Mouse (Mus musculus): ENCODE data around the gene Rims3.

The Rims3 gene

DNA sequence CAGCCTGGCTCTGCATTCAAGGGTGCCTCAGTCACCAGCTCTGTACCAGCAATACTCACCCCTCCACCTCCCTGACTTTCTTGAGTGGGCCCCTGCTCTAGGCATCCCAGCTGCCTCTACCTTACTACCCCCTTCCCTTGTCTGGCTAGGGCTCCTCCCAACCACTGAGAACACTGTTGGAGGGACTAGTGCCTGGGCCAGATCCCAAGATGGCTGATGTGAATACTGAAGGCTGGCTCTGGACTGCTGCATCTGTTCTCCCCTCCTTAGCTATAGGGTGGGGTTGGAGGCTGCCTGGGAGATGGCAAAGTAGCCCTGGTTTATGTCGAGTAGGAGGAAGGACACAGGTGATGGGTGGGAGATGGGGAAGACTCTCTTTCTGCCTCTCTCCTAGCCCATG, 37.9 kb downstream of the Rims3 start:
- DNase-seq (ENCODE audit: low read depth, low spot score) = no peak

DNA sequence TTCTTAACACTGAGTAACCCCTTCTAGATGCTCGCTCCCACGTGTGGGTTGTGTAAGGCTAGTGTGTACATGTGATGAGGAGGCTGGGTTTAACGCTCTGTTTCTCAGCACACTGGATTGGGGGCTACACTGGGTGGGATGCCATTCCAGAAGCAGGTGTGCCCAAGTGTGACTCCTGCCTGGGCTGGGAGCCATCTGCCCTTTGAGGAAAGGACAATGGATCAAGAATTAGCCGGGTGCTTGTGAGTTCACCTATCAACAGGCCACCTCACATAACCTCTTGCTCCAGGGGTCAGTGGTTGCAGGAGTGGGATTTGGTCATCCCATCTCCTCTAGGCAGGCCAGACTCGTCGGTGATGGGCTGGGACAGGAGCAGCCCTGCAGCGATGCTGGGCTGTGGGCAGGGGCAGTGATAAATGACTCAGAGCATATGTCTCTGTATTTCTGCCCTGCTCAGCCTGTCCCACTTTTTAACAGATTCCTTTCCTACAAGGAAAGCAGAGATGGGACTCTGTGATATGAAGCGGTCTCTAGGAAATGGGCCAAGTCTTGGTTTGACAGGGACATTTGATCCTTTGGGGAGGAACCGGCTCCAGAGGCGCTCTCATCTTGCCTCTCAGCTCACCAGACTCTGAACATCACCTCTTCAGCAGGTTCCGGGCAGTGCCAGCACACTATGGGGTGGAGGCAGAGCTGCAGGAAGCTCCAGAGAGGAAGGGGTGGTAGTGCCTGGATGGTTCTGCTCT, 39.2 kb downstream of the Rims3 start:
- no peak for DNase-seq (ENCODE audit: low read depth, low spot score)

- DNase-seq (ENCODE audit: low read depth, low spot score) = no peak
Measured at GRCm38 (mm10) chr4:120894584-120894983, 40.0 kb downstream of the Rims3 start.

DNA sequence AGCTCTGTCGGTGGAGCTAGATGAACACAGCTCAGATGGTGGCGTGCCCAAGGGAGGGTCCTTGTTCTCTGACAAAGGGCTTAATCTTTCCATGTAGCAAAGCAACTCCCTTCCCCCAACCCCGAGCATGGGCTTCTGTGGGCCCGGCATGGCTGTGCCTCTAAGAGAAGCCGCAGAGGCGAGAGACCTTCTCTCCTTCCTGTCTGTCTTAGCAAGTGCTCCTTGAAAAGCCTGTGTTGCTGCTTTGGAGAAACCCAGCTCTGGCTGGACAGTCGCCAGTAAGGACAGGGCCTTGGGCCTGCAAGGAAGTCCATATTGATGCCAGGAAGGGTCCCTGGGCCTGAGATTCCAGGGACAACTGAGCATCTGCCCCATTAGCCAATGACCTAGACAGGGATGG, 40.6 kb downstream of the Rims3 start:
- no peak for DNase-seq (ENCODE audit: low read depth, low spot score)

- no peak for DNase-seq (ENCODE audit: low read depth, low spot score)
Measured at GRCm38 (mm10) chr4:120895810-120896584, 41.4 kb downstream of the Rims3 start.

DNA sequence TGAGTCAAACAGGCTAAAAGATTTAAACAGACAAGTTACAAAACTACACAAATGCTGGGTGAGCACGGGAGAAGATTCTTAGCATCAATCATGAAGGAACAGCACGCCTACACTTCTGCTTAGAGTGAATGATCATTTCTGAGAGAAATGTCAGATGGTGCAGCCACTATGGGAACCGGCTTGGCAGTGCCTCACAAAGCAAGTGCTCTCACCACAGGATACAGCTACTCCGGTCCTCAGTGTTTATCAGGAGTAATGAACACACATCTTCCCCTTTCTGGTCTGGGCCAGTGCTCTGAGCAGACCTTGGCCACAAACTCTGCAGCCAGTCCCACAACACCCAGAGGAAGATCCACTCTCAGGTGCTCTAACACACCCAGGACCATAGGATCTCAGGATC, 49.9 kb downstream of the Rims3 start:
- DNase-seq (ENCODE audit: low read depth, low spot score) = no peak

GRCm38 (mm10) chr4:120905644-120906043, 51.0 kb downstream of the Rims3 start:
- no peak for DNase-seq (ENCODE audit: low read depth, low spot score)

GRCm38 (mm10) chr4:120909558-120910150, 55.0 kb downstream of the Rims3 start:
- peak; percentile 85 for DNase-seq (ENCODE audit: low read depth, low spot score)

DNA sequence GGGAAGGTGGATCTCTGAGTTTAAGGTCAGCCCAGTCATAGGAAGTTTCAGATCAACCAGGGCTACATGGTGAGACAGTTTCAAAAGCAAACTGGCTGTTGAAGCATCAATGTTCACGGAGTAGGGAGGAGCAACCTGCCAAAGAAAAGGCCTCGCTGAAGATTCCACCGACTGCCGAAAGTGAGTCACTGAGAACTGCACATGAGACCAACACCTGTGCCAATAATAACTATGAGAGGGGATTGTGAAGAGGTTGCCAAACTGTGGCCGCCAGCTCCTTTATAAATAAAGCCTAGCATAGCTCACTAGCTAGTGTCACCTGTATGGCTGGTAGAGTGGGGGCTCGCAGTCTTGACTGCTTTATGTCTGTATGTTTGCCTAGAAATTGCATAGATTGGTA, 56.5 kb downstream of the Rims3 start:
- no peak for DNase-seq (ENCODE audit: low read depth, low spot score)

DNA sequence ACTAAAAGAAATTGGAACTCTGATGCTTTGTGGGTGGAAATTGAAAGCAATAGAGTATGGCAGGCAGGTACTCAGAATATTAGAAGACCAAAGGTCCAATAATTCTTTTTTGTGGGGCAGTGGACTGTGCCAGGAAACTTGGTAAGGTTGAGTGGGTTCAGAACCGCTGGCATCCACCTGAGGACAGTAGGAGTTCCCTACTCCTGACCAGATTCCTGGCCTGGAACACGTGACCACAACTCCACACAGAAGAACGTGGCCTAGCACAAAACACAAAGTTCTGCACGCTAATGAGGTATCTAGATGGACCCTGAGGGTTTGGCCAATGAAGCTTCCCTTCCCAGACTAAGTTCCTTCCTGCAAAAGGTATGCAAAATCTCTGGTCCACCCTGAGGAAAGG, 58.2 kb downstream of the Rims3 start:
- no peak for DNase-seq (ENCODE audit: low read depth, low spot score)

- no peak for DNase-seq (ENCODE audit: low read depth, low spot score)
Measured at GRCm38 (mm10) chr4:120913443-120913842, 58.8 kb downstream of the Rims3 start.

DNA sequence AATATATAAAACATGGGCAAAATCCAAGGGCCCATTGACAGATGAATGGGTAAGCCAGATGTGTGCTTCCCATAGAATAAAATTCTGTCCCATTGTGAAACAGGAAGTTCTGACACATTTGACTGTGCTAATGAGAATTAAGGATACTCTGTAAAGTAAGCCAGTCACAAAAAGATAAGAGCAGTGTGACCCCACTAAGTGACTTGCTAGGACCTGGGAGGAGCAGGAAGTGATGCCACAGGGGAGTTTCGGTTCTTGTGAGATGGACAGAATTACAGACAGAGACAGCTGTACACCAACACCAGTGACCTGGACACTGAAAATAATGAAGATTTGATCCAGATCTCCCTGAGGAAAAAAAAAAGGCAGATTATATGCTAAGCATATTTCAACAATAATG, 59.2 kb downstream of the Rims3 start:
- no peak for DNase-seq (ENCODE audit: low read depth, low spot score)

DNA sequence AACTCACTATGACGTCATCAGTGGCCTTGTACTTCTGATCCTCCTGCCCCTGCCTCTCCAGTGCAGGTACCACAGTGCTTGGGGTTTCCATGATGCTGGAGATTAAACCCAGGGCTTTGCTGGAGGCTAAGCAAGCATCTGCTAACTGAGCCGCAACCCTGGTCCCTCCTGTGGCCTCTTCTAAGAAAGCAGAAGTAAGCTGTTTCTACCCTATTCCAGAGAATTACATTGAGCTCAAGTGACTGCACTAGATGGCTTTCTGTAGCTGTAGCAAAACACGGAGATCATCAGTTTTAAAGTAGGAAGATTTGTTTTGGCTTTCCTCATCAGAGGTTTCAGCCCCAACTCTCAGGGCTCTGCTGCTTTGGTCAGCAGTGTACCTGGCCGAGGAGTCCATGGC, 59.9 kb downstream of the Rims3 start:
- DNase-seq (ENCODE audit: low read depth, low spot score) = no peak

GRCm38 (mm10) chr4:120921461-120921860, 66.8 kb downstream of the Rims3 start:
- no peak for DNase-seq (ENCODE audit: low read depth, low spot score)

DNA sequence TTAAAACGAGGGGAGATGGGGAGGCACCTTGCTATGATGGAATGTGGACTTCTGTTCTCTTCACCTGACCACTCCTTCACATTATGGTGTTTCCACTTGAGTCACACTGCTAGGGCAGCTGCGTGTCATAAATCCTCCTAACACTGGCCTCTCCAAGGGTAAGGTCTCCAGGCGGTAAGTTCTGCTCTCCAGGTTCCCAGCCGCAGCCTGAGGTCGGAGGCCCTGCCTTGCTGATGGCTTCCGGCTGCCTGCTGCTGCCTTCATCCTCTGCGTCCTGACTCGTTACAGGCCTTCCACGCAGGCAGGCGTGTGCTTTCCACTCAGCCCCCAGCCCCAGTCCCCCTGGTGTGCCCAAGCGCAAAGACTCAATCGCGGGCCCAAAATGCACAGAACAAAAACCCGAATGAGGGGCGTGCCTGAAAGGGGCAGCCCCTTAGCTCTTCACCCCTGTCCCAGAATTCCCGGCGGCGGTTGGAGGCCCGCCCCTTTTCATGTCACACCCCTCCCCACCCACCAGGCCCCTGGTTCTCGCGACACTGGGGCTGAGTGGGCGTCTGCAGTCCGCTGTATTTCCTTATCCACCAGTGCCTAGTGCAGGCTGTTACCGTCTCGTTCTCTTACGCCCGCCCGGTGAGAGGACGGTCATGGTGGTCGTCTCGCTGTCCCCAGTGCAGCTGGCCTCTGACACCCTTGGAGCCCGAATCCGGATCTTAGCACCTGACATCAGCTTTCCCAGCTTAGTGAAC, 70.1 kb downstream of the Rims3 start, which contains the start of gene Exo5:
Gene Exo5 (minus strand): TSS at position 464 of the 746 bp plus-strand sequence.
- DNase-seq (ENCODE audit: low read depth, low spot score) = peak; percentile 97

GRCm38 (mm10) chr4:120925386-120925785, 70.8 kb downstream of the Rims3 start:
- no peak for DNase-seq (ENCODE audit: low read depth, low spot score)

DNA sequence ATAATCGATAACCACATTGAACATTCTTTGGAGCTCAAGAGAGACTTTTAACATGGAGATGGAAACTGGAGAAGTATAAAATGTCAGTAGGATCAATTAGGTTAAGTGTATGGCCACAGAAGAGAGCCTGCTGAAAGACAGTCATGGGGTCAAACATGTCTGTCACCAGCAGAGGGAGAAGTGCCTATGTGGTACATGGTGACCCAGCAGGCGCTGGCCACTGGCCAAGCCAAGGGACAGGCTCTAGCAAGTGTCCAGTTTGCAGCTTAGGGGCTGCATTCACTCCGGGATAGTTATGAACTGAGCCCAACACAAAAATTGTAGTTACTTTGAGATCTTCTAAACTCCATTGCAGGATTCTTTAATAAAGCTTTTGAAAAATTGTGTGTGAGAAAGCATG, 74.1 kb downstream of the Rims3 start:
- DNase-seq (ENCODE audit: low read depth, low spot score) = no peak

GRCm38 (mm10) chr4:120930736-120931135, 76.1 kb downstream of the Rims3 start:
- DNase-seq (ENCODE audit: low read depth, low spot score) = no peak

DNA sequence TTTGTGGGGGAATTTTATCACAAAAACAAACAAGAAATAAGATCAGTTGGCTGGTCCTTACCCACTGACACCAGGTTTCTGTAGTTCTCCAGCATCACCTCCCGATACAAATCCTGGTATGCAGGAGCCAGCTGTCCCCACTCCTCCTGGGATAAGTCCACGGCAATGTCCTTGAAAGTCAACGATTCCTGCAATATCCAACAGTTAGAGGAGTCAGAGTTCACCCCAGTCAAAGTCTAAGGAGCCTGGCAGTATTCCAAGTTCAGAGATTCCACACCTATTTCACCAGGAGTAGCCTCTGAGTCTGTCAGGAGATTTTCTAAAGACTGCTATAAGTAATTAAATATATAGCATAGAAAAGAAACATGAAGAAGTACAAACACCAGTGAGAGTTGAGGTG, 80.4 kb downstream of the Rims3 start:
- DNase-seq (ENCODE audit: low read depth, low spot score) = no peak

Measured in ZHBTc4 (cell line).